Mouse (Mus musculus): ENCODE results near the gene Ssx2ip.

Ssx2ip gene

GRCm38 (mm10) chr3:146435533-146435932, 31.1 kb downstream of the Ssx2ip start:
- no peak for DNase-seq (ENCODE audit: low spot score)

GRCm38 (mm10) chr3:146436114-146436513, 31.7 kb downstream of the Ssx2ip start:
- no peak for DNase-seq (ENCODE audit: low spot score)

- no peak for DNase-seq (ENCODE audit: low spot score)
Observed at GRCm38 (mm10) chr3:146440011-146440410, 35.6 kb downstream of the Ssx2ip start.

- no peak for DNase-seq (ENCODE audit: low spot score)
Observed at GRCm38 (mm10) chr3:146440422-146440821, 36.0 kb downstream of the Ssx2ip start.

GRCm38 (mm10) chr3:146442484-146442883, 38.0 kb downstream of the Ssx2ip start:
- no peak for DNase-seq (ENCODE audit: low spot score)

GRCm38 (mm10) chr3:146442936-146443335, 38.5 kb downstream of the Ssx2ip start:
- DNase-seq (ENCODE audit: low spot score): no peak

GRCm38 (mm10) chr3:146443380-146443779, 38.9 kb downstream of the Ssx2ip start:
- no peak for DNase-seq (ENCODE audit: low spot score)

- no peak for DNase-seq (ENCODE audit: low spot score)
Observed at GRCm38 (mm10) chr3:146444880-146445279, 40.4 kb downstream of the Ssx2ip start.

- no peak for DNase-seq (ENCODE audit: low spot score)
Observed at GRCm38 (mm10) chr3:146447156-146447555, 42.7 kb downstream of the Ssx2ip start.

GRCm38 (mm10) chr3:146447598-146447997, 43.2 kb downstream of the Ssx2ip start:
- no peak for DNase-seq (ENCODE audit: low spot score)

GRCm38 (mm10) chr3:146448372-146448771, 43.9 kb downstream of the Ssx2ip start:
- DNase-seq (ENCODE audit: low spot score): no peak

GRCm38 (mm10) chr3:146448969-146449368, 44.5 kb downstream of the Ssx2ip start:
- no peak for DNase-seq (ENCODE audit: low spot score)

GRCm38 (mm10) chr3:146449745-146450250, 45.4 kb downstream of the Ssx2ip start, which contains the start of gene Ctbs:
Gene Ctbs, plus strand, starts transcription at chr3:146449795.
- no peak for DNase-seq (ENCODE audit: low spot score)

- peak; percentile 76 for DNase-seq (ENCODE audit: low spot score)
Observed at GRCm38 (mm10) chr3:146450371-146450841, 46.0 kb downstream of the Ssx2ip start.

- DNase-seq (ENCODE audit: low spot score): no peak
Observed at GRCm38 (mm10) chr3:146451375-146451774, 46.9 kb downstream of the Ssx2ip start.

GRCm38 (mm10) chr3:146462939-146463338, 58.5 kb downstream of the Ssx2ip start:
- no peak for DNase-seq (ENCODE audit: low spot score)

GRCm38 (mm10) chr3:146469226-146469625, 64.8 kb downstream of the Ssx2ip start:
- DNase-seq (ENCODE audit: low spot score): no peak

- DNase-seq (ENCODE audit: low spot score): no peak
Observed at GRCm38 (mm10) chr3:146472657-146473056, 68.2 kb downstream of the Ssx2ip start.

GRCm38 (mm10) chr3:146473741-146474140, 69.3 kb downstream of the Ssx2ip start:
- no peak for DNase-seq (ENCODE audit: low spot score)

GRCm38 (mm10) chr3:146474428-146474827, 70.0 kb downstream of the Ssx2ip start:
- no peak for DNase-seq (ENCODE audit: low spot score)

GRCm38 (mm10) chr3:146482044-146482443, 77.6 kb downstream of the Ssx2ip start:
- DNase-seq (ENCODE audit: low spot score): no peak

GRCm38 (mm10) chr3:146486464-146486863, 82.0 kb downstream of the Ssx2ip start:
- no peak for DNase-seq (ENCODE audit: low spot score)

All from ovary, postnatal 10 days (tissue).